Mouse (Mus musculus) cerebellum, adult 2 months (tissue): ENCODE results near the gene Vipr2. TPM values are rescaled to one million over a fixed set of nuclear protein-coding genes. Genes with fewer than 3 reads are reported as not detected.

Source experiments
- DNase-seq, 2 experiments: peaks; one replicate each; pipeline ENCODE4 v3.0.0; 2021
- H3K27ac ChIP-seq: fragments of 200-500 bp; 2 replicates; pipeline ENCODE4 v1.5.1; 2012; ENCODE audit warnings: low read length, control low read depth, inconsistent platforms; ENCODE audit not compliant: insufficient read depth
- H3K27me3 ChIP-seq: fragments of 200-500 bp; 2 replicates; pipeline ENCODE4 v1.6.1; 2012; ENCODE audit warnings: inconsistent platforms, mild to moderate bottlenecking, low read length, moderate library complexity; ENCODE audit not compliant: control insufficient read depth, insufficient read depth
- H3K4me1 ChIP-seq: fragments of 200-500 bp; 2 replicates; pipeline ENCODE4 v1.6.1; 2011; ENCODE audit warnings: low read length; ENCODE audit not compliant: control insufficient read depth, insufficient read depth
- H3K4me3 ChIP-seq: fragments of 200-500 bp; replicated peaks from 2 replicates; pipeline ENCODE3; 2011; ENCODE audit warnings: mild to moderate bottlenecking, low read depth, low read length, control low read depth; ENCODE audit not compliant: insufficient read depth
- CTCF ChIP-seq: fragments of 200-500 bp; IDR thresholded peaks from 2 replicates; pipeline ENCODE4 v1.5.1; 2011; ENCODE audit warnings: low read depth, mild to moderate bottlenecking, control low read depth, low read length, moderate library complexity, borderline replicate concordance; ENCODE audit not compliant: insufficient read depth
- POLR2A ChIP-seq: fragments of 200-500 bp; IDR thresholded peaks from 2 replicates; pipeline ENCODE4 v1.6.1; 2011; ENCODE audit warnings: low read length, control low read depth, borderline replicate concordance; ENCODE audit not compliant: insufficient read depth
- WGBS: fragments of 180-500 bp; shearing (Covaris S2); methylation state at CpG from one replicate; pipeline ENCODE4 v1.1.7; 2018; 5-methylcytosine and 5-hydroxymethylcytosine counted together
- polyA plus RNA-seq: library from polyadenylated mRNA; depleted of rRNA; stranded (reverse); fragments of >200 nt; gene quantifications from 2 replicates; pipeline ENCODE4 v1.2.3, GENCODE M21; 2012

Vipr2 gene
- polyA plus RNA-seq, 1 experiment = 7.8 TPM

DNA sequence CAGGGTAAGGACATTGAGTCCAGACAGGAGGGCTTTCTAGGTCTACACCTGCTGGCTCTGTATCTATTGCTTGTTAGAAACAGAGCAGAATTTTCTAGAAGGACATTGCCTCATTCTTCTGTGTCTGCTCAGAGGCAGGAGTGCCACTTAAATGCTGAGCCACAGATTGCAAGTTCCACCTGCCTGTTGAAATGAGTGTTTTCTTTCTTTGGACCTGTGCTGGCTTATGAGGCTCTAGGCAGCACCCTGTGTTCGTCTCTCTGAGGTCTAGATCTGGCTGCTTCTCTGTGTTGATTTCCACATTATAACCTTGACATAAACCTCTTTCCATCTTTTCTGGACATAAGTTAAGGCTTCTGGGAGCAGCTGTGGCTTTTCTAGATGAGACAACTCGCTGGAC, 6.8 kb downstream of the Vipr2 start:
- H3K4me3 ChIP-seq = no peak overlapping the region
- H3K27me3 ChIP-seq = no peaks in the 10 kb centered on the region
- peaks cover 11% of the 10 kb centered on the region; the same call in 1 of the 2 replicates for H3K4me1 ChIP-seq
- WGBS = 83% methylated on average over 2 of the region's 2 CpGs
- TF ChIP-seq POLR2A = no peak
- TF ChIP-seq CTCF = no peak
- no peak for DNase-seq
- no peak overlapping the region for H3K27ac ChIP-seq

DNA sequence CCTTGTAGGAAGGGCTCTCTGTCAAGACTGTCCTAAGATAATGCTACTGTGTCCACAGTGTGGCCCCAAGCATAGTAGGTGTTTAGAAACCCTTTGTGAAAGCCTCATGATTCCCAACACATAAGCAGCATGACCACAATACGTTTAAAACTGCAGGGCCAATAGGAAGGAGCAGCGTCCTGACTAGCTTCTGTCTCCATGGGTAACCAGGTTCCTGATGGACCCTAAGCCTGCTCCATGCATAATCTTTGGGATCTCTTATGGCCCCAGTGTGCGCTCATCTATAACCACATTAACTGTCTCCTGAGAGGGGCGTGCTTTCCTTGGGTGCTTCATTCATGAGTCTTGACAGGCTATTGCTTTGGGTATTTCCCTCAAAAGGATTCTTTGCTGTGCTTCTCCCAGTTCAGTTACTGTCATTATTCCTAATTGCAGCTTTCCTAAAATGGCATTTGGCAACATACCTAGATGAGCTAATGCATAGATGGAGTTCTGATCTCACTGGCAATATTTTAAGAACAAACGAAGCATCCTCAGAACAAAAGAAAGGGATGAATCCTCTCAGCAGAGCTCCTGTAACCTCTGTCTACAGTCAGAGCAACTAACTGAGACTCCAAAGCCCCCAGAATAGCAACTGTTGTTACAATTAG, 9.6 kb downstream of the Vipr2 start:
- H3K4me1 ChIP-seq = peaks cover 20% of the 10 kb centered on the region; the same call in 1 of the 2 replicates
- WGBS = 75% methylated on average over 5 of the region's 5 CpGs

GRCm38 (mm10) chr12:116089836-116090235, 12.3 kb downstream of the Vipr2 start:
- Histone ChIP-seq H3K27me3 (no peaks in the 10 kb centered on the region), H3K27ac (peak overlapping the region; percentile 76), H3K4me1 (peaks cover 20% of the 10 kb centered on the region; the same call in 1 of the 2 replicates), H3K4me3 (no peak overlapping the region)
- WGBS = 36% methylated on average over 3 of the region's 3 CpGs
- TF ChIP-seq POLR2A (no peak), CTCF (no peak)
- DNase-seq = peak; percentile 64 to 88

More for the DNA sequence above, 9.6 kb downstream of the Vipr2 start:
- DNase-seq = peak; percentile 41 to 48
- H3K27ac ChIP-seq = peak overlapping the region; percentile 52; the same call in 1 of the 2 replicates
- H3K27me3 ChIP-seq = no peaks in the 10 kb centered on the region
- H3K4me3 ChIP-seq = no peak overlapping the region
- TF ChIP-seq POLR2A (no peak), CTCF (no peak)

GRCm38 (mm10) chr12:116094765-116095555, 17.4 kb downstream of the Vipr2 start:
- DNase-seq = no peak
- peaks cover 5% of the 10 kb centered on the region; the same call in 1 of the 2 replicates for H3K4me1 ChIP-seq
- no peak overlapping the region for H3K4me3 ChIP-seq
- H3K27ac ChIP-seq = no peak overlapping the region
- no peaks in the 10 kb centered on the region for H3K27me3 ChIP-seq
- WGBS = 88% methylated on average over 14 of the region's 14 CpGs
- TF ChIP-seq CTCF = no peak
- TF ChIP-seq POLR2A = no peak

DNA sequence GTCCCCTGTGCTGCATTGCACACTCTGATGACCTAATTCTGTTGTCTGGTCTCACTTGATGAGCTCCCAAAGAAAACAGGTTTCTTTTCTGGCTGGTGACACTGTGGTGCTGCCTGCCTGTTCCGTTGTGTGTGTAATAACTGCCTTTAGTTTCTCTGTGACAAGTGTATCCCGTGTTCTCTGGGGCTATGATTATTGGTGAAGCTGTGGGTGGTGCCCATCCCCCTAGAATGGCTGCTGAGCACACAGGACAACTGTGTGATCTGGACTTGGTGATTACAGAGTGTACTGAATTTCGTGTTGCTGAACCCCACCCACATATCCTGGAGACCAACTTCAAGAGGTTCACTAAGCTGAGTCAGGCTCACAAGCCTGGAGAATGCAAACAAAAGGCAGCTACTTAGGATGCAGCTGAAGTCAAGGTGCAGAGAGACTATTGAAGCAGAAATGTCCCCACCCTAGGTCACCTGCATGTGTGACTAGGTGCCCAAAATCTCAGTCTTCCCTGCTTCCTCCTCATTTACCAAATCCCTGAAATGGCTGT, 18.9 kb downstream of the Vipr2 start:
- no peak overlapping the region for H3K4me3 ChIP-seq
- H3K27me3 ChIP-seq = no peaks in the 10 kb centered on the region
- TF ChIP-seq POLR2A (no peak), CTCF (no peak)
- DNase-seq = no peak
- no peaks in the 10 kb centered on the region for H3K4me1 ChIP-seq
- 55% methylated on average over 3 of the region's 3 CpGs for WGBS
- H3K27ac ChIP-seq = no peak overlapping the region

GRCm38 (mm10) chr12:116097166-116097565, 19.6 kb downstream of the Vipr2 start:
- Histone ChIP-seq H3K27me3 (no peaks in the 10 kb centered on the region), H3K27ac (no peak overlapping the region), H3K4me3 (no peak overlapping the region), H3K4me1 (no peaks in the 10 kb centered on the region)
- DNase-seq = no peak
- TF ChIP-seq POLR2A (no peak), CTCF (no peak)
- WGBS = 92% methylated on average over 8 of the region's 8 CpGs

DNA sequence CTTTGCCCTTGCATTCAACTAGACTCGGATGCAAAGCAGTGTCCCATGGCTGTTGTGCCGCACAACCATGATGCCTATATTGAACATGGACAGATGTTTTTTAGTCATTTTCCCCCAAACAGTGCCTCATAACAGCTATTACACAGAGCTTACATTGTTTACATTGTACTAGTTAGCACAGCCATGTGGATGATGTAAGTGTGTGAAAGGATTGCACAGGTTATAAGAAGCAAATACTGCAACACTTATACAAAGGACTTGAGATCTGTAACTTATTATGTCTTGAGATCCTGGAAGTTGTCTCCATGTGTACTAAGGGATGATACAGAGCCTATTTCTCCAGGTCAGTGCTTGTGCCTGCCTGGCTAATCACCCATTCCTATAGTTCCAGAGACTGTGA, 24.4 kb downstream of the Vipr2 start:
- no peaks in the 10 kb centered on the region for H3K4me1 ChIP-seq
- DNase-seq = no peak
- 96% methylated on average over 2 of the region's 2 CpGs for WGBS
- no peaks in the 10 kb centered on the region for H3K27me3 ChIP-seq
- H3K27ac ChIP-seq = no peak overlapping the region
- H3K4me3 ChIP-seq = no peak overlapping the region
- TF ChIP-seq POLR2A (no peak), CTCF (no peak)
